Mouse (Mus musculus): Measurements from ENCODE around the gene Gm11444.
A peak's percentile ranks its signal among the peaks of the same experiment; 100 is the strongest.

Gene Gm11444

GRCm38 (mm10) chr11:85857997-85858698, 8.0 kb upstream of the Gm11444 start:
- no peak for DNase-seq

GRCm38 (mm10) chr11:85850758-85851157, 625 bp upstream of the Gm11444 start:
- peak in 1 of 2 experiments; percentile 28 for DNase-seq

- peak; percentile 66 to 69 for DNase-seq
Observed at GRCm38 (mm10) chr11:85849037-85849436, 1.1 kb downstream of the Gm11444 start.

GRCm38 (mm10) chr11:85846509-85846908, 3.6 kb downstream of the Gm11444 start:
- no peak for DNase-seq

GRCm38 (mm10) chr11:85845921-85846320, 4.2 kb downstream of the Gm11444 start:
- no peak for DNase-seq

- no peak for DNase-seq
Observed at GRCm38 (mm10) chr11:85844971-85845370, 5.2 kb downstream of the Gm11444 start.

GRCm38 (mm10) chr11:85844144-85844965, 5.8 kb downstream of the Gm11444 start:
- DNase-seq = peak; percentile 61 to 68

GRCm38 (mm10) chr11:85843347-85843692, 6.8 kb downstream of the Gm11444 start:
- peak; percentile 81 to 82 for DNase-seq

GRCm38 (mm10) chr11:85842596-85843346, 7.4 kb downstream of the Gm11444 start:
- DNase-seq = peak in 1 of 2 experiments; percentile 13

GRCm38 (mm10) chr11:85841980-85842379, 8.2 kb downstream of the Gm11444 start:
- DNase-seq = peak; percentile 66 to 70

- DNase-seq = peak in 1 of 2 experiments; percentile 31
Observed at GRCm38 (mm10) chr11:85841211-85841681, 8.9 kb downstream of the Gm11444 start.

- peak; percentile 39 to 43 for DNase-seq
Observed at GRCm38 (mm10) chr11:85840803-85841145, 9.4 kb downstream of the Gm11444 start.

- peak; percentile 36 to 42 for DNase-seq
Observed at GRCm38 (mm10) chr11:85840031-85840802, 9.9 kb downstream of the Gm11444 start.

GRCm38 (mm10) chr11:85839258-85840030, 10.7 kb downstream of the Gm11444 start:
- peak in 1 of 2 experiments; percentile 14 for DNase-seq

GRCm38 (mm10) chr11:85838424-85839257, 11.5 kb downstream of the Gm11444 start:
- no peak for DNase-seq

GRCm38 (mm10) chr11:85837648-85838423, 12.3 kb downstream of the Gm11444 start:
- peak in 1 of 2 experiments; percentile 30 for DNase-seq

- DNase-seq = no peak
Observed at GRCm38 (mm10) chr11:85837291-85837647, 12.9 kb downstream of the Gm11444 start.

GRCm38 (mm10) chr11:85836523-85837290, 13.4 kb downstream of the Gm11444 start:
- peak; percentile 35 to 46 for DNase-seq
